8 mouse cellular contexts compared by ENCODE assay signal in the genomic region with DNA sequence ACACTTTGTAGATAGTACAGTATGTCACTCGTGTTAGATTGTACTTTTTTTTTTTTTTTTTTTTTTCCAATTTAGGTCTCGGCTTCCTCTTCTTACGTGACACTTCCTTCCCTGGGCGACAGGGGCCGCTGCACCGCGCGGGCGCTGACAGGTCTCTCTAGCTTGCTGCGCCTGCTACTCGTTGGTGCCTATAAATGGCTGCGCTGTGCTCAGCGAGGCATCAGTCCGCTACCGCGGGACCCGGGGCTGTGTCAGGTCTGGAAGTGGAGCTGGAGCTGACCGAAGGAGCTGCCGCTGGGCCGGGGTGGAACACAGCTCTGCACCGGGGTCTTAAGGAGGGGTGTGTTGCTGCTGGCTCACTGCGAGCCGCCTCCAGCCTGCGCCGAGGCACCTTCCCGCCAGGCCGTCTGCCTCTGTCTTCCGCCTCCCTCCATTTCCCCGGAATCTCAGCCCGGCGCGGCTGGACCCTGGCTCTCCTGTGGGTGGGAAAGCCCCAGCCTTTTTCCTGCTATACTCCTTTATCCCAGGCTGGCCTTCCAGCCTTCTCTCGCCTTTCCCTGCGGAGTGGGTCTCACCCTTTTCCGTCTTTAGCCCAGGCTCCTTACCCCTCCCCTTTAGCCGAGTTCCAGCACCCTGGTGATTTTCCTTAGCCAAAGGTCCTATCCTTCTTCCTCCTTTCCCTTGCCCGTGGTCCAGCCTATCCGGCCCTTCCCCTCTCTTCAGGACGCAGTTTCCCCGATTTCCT. TPM values are rescaled to one million over a fixed set of nuclear protein-coding genes. Genes with fewer than 3 reads are reported as not detected.
DNase-seq lines count a peak whose midpoint lies in the region; ATAC-seq and TF ChIP-seq lines count a peak whose summit lies in the region.

Slc9a1 (plus strand) TSS at position 154 of the 745 bp plus-strand sequence.

- peaks cover 11% of the 10 kb centered on the region for H3K4me1 ChIP-seq in cortical plate, adult 2 months (ENCODE audit: control insufficient read depth, insufficient read depth, low read length)

- H3K27ac ChIP-seq in cortical plate, adult 2 months (ENCODE audit: insufficient read depth, low read length), result peak within 1 kb of the TSS; percentile 92

- TF ChIP-seq POLR2A in cortical plate, adult 2 months (IDR thresholded peaks at IDR 0.05; ENCODE audit: extremely low read depth, insufficient read depth, low read length), result peak; percentile 100

- TF ChIP-seq CTCF in cortical plate, adult 2 months (IDR thresholded peaks at IDR 0.05; ENCODE audit: extremely low read depth, insufficient read depth, low read length), result peak; percentile 77

- peak; percentile 93 for DNase-seq in gastrocnemius, postnatal 10 days
- DNase-seq in induced T-regulatory cell, adult 2 months (ENCODE audit: low read depth), result peak; percentile 95
- DNase-seq in left cerebral cortex, adult 9 months (ENCODE audit: low spot score in 2 of 2), result peak; percentile 80 to 92
- peak; percentile 95 for DNase-seq in right cerebral cortex, postnatal 14 days
- DNase-seq in urinary bladder, postnatal 36 days (ENCODE audit: low spot score in 2 of 2), result peak; percentile 91 to 94

- H3K4me3 ChIP-seq in cortical plate, adult 2 months (ENCODE audit: insufficient read depth, low read length), result peak within 1 kb of the TSS; percentile 87

- peak; percentile 96 for ATAC-seq in activated CD4-positive, CD25-positive, alpha-beta regulatory T cell, adult 4 months
- ATAC-seq in megakaryocyte progenitor cell, adult 5-6 weeks (replicated peaks; ENCODE audit: poor library complexity), result peak; percentile 95

RNA-seq across cellular contexts. Expression of gene Slc9a1, which starts in this region (rescaled TPM):
- 10 to 100 TPM; 10.4 to 11.3 TPM for polyA plus RNA-seq in activated CD4-positive, CD25-positive, alpha-beta regulatory T cell, adult 4 months (2017; shearing (Covaris generic))
- 35.2 and 36.1 TPM in 2 replicates for polyA plus RNA-seq in cortical plate, adult 2 months (2012; rRNA removed)
- total RNA-seq in gastrocnemius, postnatal 10 days (2021), result 10 to 100 TPM; 17.0 to 22.7 TPM
- 15.1 and 16.1 TPM in 2 replicates for total RNA-seq in megakaryocyte progenitor cell, adult 5-6 weeks (2015)
- total RNA-seq in megakaryocyte progenitor cell, adult 5-6 weeks (2017), result 6.3 and 7.3 TPM in 2 replicates

Comparison
In these comparisons a context has a peak if more than half of its experiments do, and no peak if none do; other contexts are left out.
1. Peak in every context shown above with its lines: DNase-seq, ATAC-seq, H3K4me3 ChIP-seq and H3K27ac ChIP-seq.